Mouse (Mus musculus) C2C12 (cell line): ENCODE data around the gene Syn3. TPM values are rescaled to one million over a fixed set of nuclear protein-coding genes. Genes with fewer than 3 reads are reported as not detected.

Experiments used
- H3K27me3 ChIP-seq: one replicate; pipeline ENCODE4 v1.6.1; 2011; ENCODE audit not compliant: control insufficient read depth, insufficient read depth, insufficient read length
- H3K36me3 ChIP-seq: one replicate; pipeline ENCODE4 v1.6.1; 2011; ENCODE audit not compliant: control insufficient read depth, insufficient read depth
- H3K4me3 ChIP-seq: one replicate; pipeline ENCODE4 v1.5.1; 2011; ENCODE audit warnings: mild to moderate bottlenecking, control low read depth; ENCODE audit not compliant: poor library complexity, insufficient read depth, severe bottlenecking
- H3K79me2 ChIP-seq: one replicate; pipeline ENCODE4 v1.6.1; 2011; ENCODE audit not compliant: control insufficient read depth, insufficient read depth
- H3K79me3 ChIP-seq: one replicate; pipeline ENCODE4 v1.6.1; 2011; ENCODE audit warnings: low read depth, control low read depth
- H3ac ChIP-seq: one replicate; pipeline ENCODE3; 2011; ENCODE audit warnings: low read depth; ENCODE audit not compliant: control insufficient read depth, insufficient read length
- CEBPB ChIP-seq: IDR thresholded peaks from one replicate; pipeline ENCODE4 v1.6.1; 2011; ENCODE audit warnings: low read depth, mild to moderate bottlenecking, control low read depth, moderate library complexity
- CTCF ChIP-seq: IDR thresholded peaks from one replicate; pipeline ENCODE4 v1.5.1; 2011; ENCODE audit not compliant: control insufficient read depth, insufficient read depth, insufficient read length
- FOSL1 ChIP-seq: IDR thresholded peaks from one replicate; pipeline ENCODE4 v1.8.0; 2011; ENCODE audit warnings: mild to moderate bottlenecking, low read length; ENCODE audit not compliant: poor library complexity, insufficient read depth, severe bottlenecking
- MAX ChIP-seq: IDR thresholded peaks from one replicate; pipeline ENCODE4 v1.6.1; 2011; ENCODE audit warnings: mild to moderate bottlenecking, control low read depth
- MYOD1 ChIP-seq: IDR thresholded peaks from one replicate; pipeline ENCODE4 v1.6.1; 2011; ENCODE audit warnings: low read depth; ENCODE audit not compliant: control insufficient read depth, insufficient read length
- MYOG ChIP-seq: IDR thresholded peaks from one replicate; pipeline ENCODE4 v1.6.1; 2011; ENCODE audit not compliant: control insufficient read depth, insufficient read length; ENCODE audit errors: extremely low read depth
- USF1 ChIP-seq: IDR thresholded peaks from one replicate; pipeline ENCODE4 v1.6.1; 2011; ENCODE audit warnings: low read depth, mild to moderate bottlenecking, control low read depth, moderate library complexity
- polyA plus RNA-seq: library from polyadenylated mRNA; unstranded; fragments of >200 nt; fragmentation: generic; extraction: Trizol; gene quantifications from one replicate; pipeline ENCODE4 v1.2.1, GENCODE M21; 2012; ENCODE audit warnings: missing spikeins

Gene Syn3
- polyA plus RNA-seq, 1 experiment, result 0.20 TPM

DNA sequence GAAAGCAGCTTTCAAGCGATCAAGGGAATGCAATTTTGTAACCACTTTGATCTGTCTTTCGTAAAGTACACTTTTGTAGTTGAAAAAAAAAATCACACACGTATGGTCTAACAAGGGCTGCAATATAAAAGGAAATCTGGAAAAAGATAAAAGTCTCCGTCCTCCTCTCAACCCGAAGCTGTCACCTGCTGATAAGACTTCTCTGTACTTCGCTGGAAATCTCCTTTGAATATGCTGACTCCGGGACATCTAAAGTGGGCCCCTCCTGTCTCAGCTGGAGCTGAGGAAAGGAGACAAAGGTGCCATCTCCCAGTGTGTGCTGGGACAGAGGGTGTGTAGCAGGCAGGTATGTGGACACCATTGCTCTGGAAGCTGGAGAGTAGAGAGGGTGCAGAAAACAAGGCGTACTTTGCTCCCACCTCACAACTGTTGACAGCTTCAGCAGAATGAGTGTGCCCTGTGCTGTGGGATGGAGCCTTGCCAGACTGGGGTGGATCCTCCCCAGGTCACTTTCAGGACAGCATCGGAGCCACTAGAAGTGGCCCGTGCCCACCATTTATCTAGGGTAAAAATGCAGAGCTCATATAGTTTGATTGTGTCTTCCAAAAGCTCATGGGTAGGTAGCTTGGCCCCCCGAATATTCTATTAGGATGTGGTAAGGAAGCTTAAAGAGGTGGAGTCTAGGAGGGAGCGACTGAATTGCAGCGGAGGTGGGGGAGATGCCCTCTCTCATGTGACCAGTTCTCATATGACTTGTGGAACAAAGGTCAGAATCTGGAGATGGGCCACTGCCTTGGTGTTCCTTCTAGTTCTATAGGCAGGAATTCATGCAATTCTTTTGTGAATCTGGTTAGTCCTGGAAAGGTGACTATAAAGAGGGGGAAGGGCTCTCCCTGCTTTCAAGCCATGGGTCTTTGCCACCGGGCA, 405.3 kb downstream of the Syn3 start:
- H3K79me2 ChIP-seq, result no peaks in the 10 kb centered on the region

DNA sequence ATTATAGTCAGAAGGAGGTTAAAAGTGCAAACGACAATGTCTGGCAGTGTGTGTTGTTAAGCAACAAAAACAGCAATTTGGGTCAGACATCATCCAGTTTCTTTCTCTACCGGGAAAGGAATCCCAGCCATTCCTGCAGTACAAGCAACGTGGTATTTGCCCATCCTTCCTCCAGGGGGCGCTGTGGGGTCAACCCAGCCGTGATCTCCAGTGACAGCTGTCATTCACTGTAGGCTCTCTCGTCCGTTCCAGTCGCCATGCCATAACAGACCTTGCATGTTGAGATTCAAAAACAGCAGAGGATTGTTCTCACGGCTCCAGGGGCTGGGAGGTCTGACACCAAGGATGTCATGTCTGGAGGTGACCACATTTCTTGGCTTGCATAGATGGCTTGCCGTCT, 406.8 kb downstream of the Syn3 start:
- no peak overlapping the region for H3ac ChIP-seq
- H3K36me3 ChIP-seq, result no peaks in the 10 kb centered on the region
- no peak overlapping the region for H3K4me3 ChIP-seq
- no peaks in the 10 kb centered on the region for H3K79me2 ChIP-seq
- no peaks in the 10 kb centered on the region for H3K79me3 ChIP-seq
- TF ChIP-seq MYOG (no peak), USF1 (no peak), FOSL1 (no peak), MYOD1 (no peak), CEBPB (no peak), MAX (no peak), CTCF (no peak)
- no peaks in the 10 kb centered on the region for H3K27me3 ChIP-seq

More for the DNA sequence above, 405.3 kb downstream of the Syn3 start:
- Histone ChIP-seq H3K4me3 (no peak overlapping the region), H3K27me3 (no peaks in the 10 kb centered on the region), H3K36me3 (no peaks in the 10 kb centered on the region), H3K79me3 (no peaks in the 10 kb centered on the region), H3ac (no peak overlapping the region)
- TF ChIP-seq FOSL1 (no peak), CTCF (no peak), MAX (no peak), USF1 (no peak), MYOG (no peak), CEBPB (no peak), MYOD1 (no peak)

DNA sequence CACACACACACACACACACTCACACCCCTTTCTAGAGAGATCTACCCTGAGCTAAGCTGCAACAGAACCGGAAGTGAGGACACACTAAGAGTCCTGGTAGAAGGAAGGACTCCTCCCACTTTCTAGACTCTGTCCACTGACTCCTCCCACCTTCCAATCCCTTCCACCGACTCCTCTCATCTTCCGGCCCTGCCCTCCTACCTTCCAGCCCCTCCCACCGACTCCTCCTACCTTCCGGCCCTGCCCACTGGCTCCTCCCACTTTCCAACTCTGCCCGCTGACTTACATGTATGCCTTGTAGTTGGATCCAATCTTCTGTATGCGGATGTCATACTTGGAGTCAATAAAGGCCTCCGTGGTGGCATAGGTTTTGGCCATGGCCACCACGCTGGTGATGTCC, 418.8 kb downstream of the Syn3 start:
- H3K79me3 ChIP-seq, result no peaks in the 10 kb centered on the region
- no peaks in the 10 kb centered on the region for H3K79me2 ChIP-seq
- H3K36me3 ChIP-seq, result no peaks in the 10 kb centered on the region
- no peak for TF ChIP-seq CTCF
- TF ChIP-seq FOSL1, result no peak
- no peak for TF ChIP-seq CEBPB
- TF ChIP-seq MYOG, result no peak
- TF ChIP-seq USF1, result no peak
- no peak for TF ChIP-seq MAX
- no peak for TF ChIP-seq MYOD1
- no peak overlapping the region for H3ac ChIP-seq
- no peak overlapping the region for H3K4me3 ChIP-seq
- H3K27me3 ChIP-seq, result no peaks in the 10 kb centered on the region

DNA sequence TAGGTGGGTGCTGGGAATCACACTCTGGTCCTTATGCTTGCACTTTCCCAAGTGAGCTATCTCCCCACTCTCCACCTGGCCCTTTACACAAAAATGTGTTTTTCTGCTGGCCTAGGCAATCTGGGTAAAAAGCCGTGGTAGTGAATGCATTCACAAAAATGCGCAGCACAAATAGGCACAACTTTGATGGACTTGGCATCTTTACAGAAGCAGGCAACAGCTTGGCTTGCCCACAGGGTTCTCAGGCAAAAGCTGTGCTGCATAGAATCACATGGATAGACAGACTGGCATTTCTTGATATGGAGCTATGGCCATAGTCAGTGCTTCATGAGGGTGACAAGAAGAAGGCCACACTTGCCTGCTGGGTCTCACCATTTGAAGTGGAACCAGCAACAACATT, 419.9 kb downstream of the Syn3 start:
- no peaks in the 10 kb centered on the region for H3K79me3 ChIP-seq
- no peak overlapping the region for H3ac ChIP-seq
- no peak for TF ChIP-seq MAX
- TF ChIP-seq MYOD1, result no peak
- TF ChIP-seq FOSL1, result no peak
- no peak for TF ChIP-seq CEBPB
- no peak for TF ChIP-seq MYOG
- no peak for TF ChIP-seq USF1
- TF ChIP-seq CTCF, result no peak
- no peak overlapping the region for H3K4me3 ChIP-seq
- no peaks in the 10 kb centered on the region for H3K79me2 ChIP-seq
- no peaks in the 10 kb centered on the region for H3K36me3 ChIP-seq
- H3K27me3 ChIP-seq, result no peaks in the 10 kb centered on the region

DNA sequence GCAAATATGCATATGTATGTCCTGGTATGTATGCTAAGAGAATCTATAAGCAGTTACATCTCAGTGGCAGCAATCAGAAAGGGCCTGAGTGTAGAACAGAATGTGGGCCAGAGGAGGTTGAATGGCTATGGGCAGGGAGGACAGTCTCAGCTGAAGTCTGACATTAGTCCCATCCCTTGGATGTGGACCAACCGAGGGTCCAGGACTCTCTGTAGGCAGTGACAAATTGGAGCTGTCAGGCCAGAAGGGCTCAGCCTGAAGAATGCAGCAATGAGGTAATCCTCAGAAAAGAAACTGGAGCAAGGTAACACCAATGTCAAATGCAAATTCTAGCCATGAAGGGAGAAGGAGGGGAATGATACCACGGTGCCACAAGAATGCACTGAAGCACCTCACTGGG, 421.4 kb downstream of the Syn3 start:
- no peaks in the 10 kb centered on the region for H3K36me3 ChIP-seq
- H3K4me3 ChIP-seq, result no peak overlapping the region
- TF ChIP-seq CEBPB, result no peak
- H3K27me3 ChIP-seq, result no peaks in the 10 kb centered on the region
- no peaks in the 10 kb centered on the region for H3K79me2 ChIP-seq
- H3K79me3 ChIP-seq, result no peaks in the 10 kb centered on the region
- H3ac ChIP-seq, result no peak overlapping the region
